Mouse (Mus musculus) ES-CJ7 (cell line): Measurements from ENCODE around the gene Gnaq.
"Not testable (repeated sequence)": the region's sequence is repeated elsewhere in the genome, so short reads cannot be mapped to it uniquely, and the experiment has no call there.

Experiments used
- DNase-seq: peaks from one replicate; pipeline ENCODE4 v3.0.0; 2011; ENCODE audit warnings: low read depth, low spot score

Gnaq gene

GRCm38 (mm10) chr19:16142990-16143389 lies 10.4 kb downstream of the Gnaq start:
- no peak for DNase-seq

- no peak for DNase-seq
Measured at GRCm38 (mm10) chr19:16147446-16147845, 14.8 kb downstream of the Gnaq start.

GRCm38 (mm10) chr19:16149094-16149493 lies 16.5 kb downstream of the Gnaq start:
- no peak for DNase-seq

GRCm38 (mm10) chr19:16150328-16150727 lies 17.7 kb downstream of the Gnaq start:
- DNase-seq, result no peak

GRCm38 (mm10) chr19:16153851-16154250 lies 21.2 kb downstream of the Gnaq start:
- no peak for DNase-seq

- no peak for DNase-seq
Measured at GRCm38 (mm10) chr19:16154480-16154879, 21.8 kb downstream of the Gnaq start.

- no peak for DNase-seq
Measured at GRCm38 (mm10) chr19:16157120-16157519, 24.5 kb downstream of the Gnaq start.

GRCm38 (mm10) chr19:16160759-16161158 lies 28.1 kb downstream of the Gnaq start:
- DNase-seq, result no peak

- DNase-seq, result no peak
Measured at GRCm38 (mm10) chr19:16161222-16161621, 28.6 kb downstream of the Gnaq start.

- DNase-seq, result not testable (repeated sequence)
Measured at GRCm38 (mm10) chr19:16164396-16164795, 31.8 kb downstream of the Gnaq start.

- no peak for DNase-seq
Measured at GRCm38 (mm10) chr19:16167185-16167584, 34.6 kb downstream of the Gnaq start.

- DNase-seq, result peak; percentile 14
Measured at GRCm38 (mm10) chr19:16168192-16168591, 35.6 kb downstream of the Gnaq start.

GRCm38 (mm10) chr19:16168653-16169198 lies 36.1 kb downstream of the Gnaq start:
- no peak for DNase-seq

GRCm38 (mm10) chr19:16170724-16171123 lies 38.1 kb downstream of the Gnaq start:
- no peak for DNase-seq

GRCm38 (mm10) chr19:16173721-16174120 lies 41.1 kb downstream of the Gnaq start:
- no peak for DNase-seq

- no peak for DNase-seq
Measured at GRCm38 (mm10) chr19:16176426-16176825, 43.8 kb downstream of the Gnaq start.

GRCm38 (mm10) chr19:16177139-16177727 lies 44.6 kb downstream of the Gnaq start:
- DNase-seq, result no peak

GRCm38 (mm10) chr19:16181258-16181657 lies 48.6 kb downstream of the Gnaq start:
- DNase-seq, result no peak

GRCm38 (mm10) chr19:16181852-16182475 lies 49.3 kb downstream of the Gnaq start:
- no peak for DNase-seq

- DNase-seq, result no peak
Measured at GRCm38 (mm10) chr19:16183592-16184365, 51.1 kb downstream of the Gnaq start.

GRCm38 (mm10) chr19:16186984-16187383 lies 54.4 kb downstream of the Gnaq start:
- DNase-seq, result no peak

GRCm38 (mm10) chr19:16187952-16188351 lies 55.3 kb downstream of the Gnaq start:
- no peak for DNase-seq
